Mouse (Mus musculus) liver, postnatal 0 days (tissue): ENCODE measurements around the gene Gm12184. TPM values are rescaled to one million over a fixed set of nuclear protein-coding genes. Genes with fewer than 3 reads are reported as not detected.
A peak's percentile ranks its signal among the peaks of the same experiment; 100 is the strongest.
"Not testable (repeated sequence)": the region's sequence is repeated elsewhere in the genome, so short reads cannot be mapped to it uniquely, and the experiment has no call there.

Experiments
- ATAC-seq: fragments of 200-750 bp; cut with Nextera tagmentation; 2 replicates; pipeline ENCODE4 v1.8.0; 2017; ENCODE audit warnings: mild to moderate bottlenecking, moderate library complexity
- DNase-seq: peaks from one replicate; pipeline ENCODE4 v3.0.0-alpha.2; 2016
- H3K27ac ChIP-seq: fragments of 300-500 bp; sonication (generic); 2 replicates; pipeline ENCODE4 v1.5.1; 2014; ENCODE audit warnings: antibody characterized with exemption, moderate library complexity, mild to moderate bottlenecking, low read depth
- H3K27me3 ChIP-seq: fragments of 300-500 bp; sonication (generic); 2 replicates; pipeline ENCODE4 v1.6.1; 2014; ENCODE audit warnings: low read length, control low read depth, mixed read lengths; ENCODE audit not compliant: insufficient read depth
- H3K36me3 ChIP-seq: fragments of 300-500 bp; sonication (generic); replicated peaks from 2 replicates; pipeline ENCODE4 v1.6.1; 2014; ENCODE audit warnings: mild to moderate bottlenecking, control low read depth, low read length, moderate library complexity, mixed read lengths; ENCODE audit not compliant: insufficient read depth
- H3K4me1 ChIP-seq: fragments of 300-500 bp; sonication (generic); 2 replicates; pipeline ENCODE4 v1.6.1; 2014; ENCODE audit warnings: antibody characterized with exemption, mild to moderate bottlenecking, control low read depth; ENCODE audit not compliant: insufficient read depth
- H3K4me2 ChIP-seq: fragments of 300-500 bp; sonication (generic); 2 replicates; pipeline ENCODE4 v1.6.1; 2014; ENCODE audit warnings: low read depth, mild to moderate bottlenecking, low read length, moderate library complexity, mixed read lengths
- H3K4me3 ChIP-seq: fragments of 300-500 bp; sonication (generic); 2 replicates; pipeline ENCODE4 v1.5.1; 2014; ENCODE audit warnings: low read depth, low read length
- H3K9ac ChIP-seq: fragments of 300-500 bp; sonication (generic); replicated peaks from 2 replicates; pipeline ENCODE4 v1.6.1; 2014; ENCODE audit warnings: mild to moderate bottlenecking, moderate library complexity
- H3K9me3 ChIP-seq: fragments of 300-500 bp; sonication (generic); 2 replicates; pipeline ENCODE4 v1.6.1; 2016; ENCODE audit warnings: mild to moderate bottlenecking, control low read depth, low read length, mixed read lengths
- CTCF ChIP-seq: sonication (generic); IDR thresholded peaks from 2 replicates; pipeline ENCODE4 v1.5.1; 2016; ENCODE audit warnings: antibody characterized with exemption, low read depth
- EP300 ChIP-seq: IDR thresholded peaks from 2 replicates; pipeline ENCODE4 v1.6.1; 2016; ENCODE audit warnings: antibody characterized with exemption, low read depth, mild to moderate bottlenecking
- WGBS: fragments of 180-500 bp; shearing (Covaris S2); extraction: QIAGEN DNeasy Blood & Tissue Kit; methylation state at CpG from one replicate; pipeline ENCODE4 v1.1.7; 2014; ENCODE audit not compliant: insufficient replicate concordance; 5-methylcytosine and 5-hydroxymethylcytosine counted together
- polyA plus RNA-seq: library from polyadenylated mRNA; unstranded; fragments of >200 nt; fragmentation: Nextera tagmentation; extraction: Ambion mirVana; gene quantifications from 2 replicates; pipeline ENCODE4 v1.2.1, GENCODE M21; 2015

Gm12184 gene
- polyA plus RNA-seq, 1 experiment from 2014 or later, result 5.0 TPM

GRCm38 (mm10) chr11:48796290-48796689 lies 30.2 kb downstream of the Gm12184 start:
- H3K27me3 ChIP-seq, result no peaks in the 10 kb centered on the region
- H3K9me3 ChIP-seq, result no peaks in the 10 kb centered on the region
- no peak for DNase-seq
- TF ChIP-seq EP300 (no peak), CTCF (peak; percentile 37)
- no peak overlapping the region for H3K4me2 ChIP-seq
- no peak overlapping the region; the same call in 1 of the 2 replicates for H3K27ac ChIP-seq
- no peak overlapping the region for H3K9ac ChIP-seq
- H3K4me3 ChIP-seq, result no peak overlapping the region
- peaks cover 20% of the 10 kb centered on the region for H3K4me1 ChIP-seq
- H3K36me3 ChIP-seq, result no peaks in the 10 kb centered on the region
- ATAC-seq, result no peak
- WGBS, result 79% methylated on average over 4 of the region's 4 CpGs

GRCm38 (mm10) chr11:48795221-48795620 lies 31.2 kb downstream of the Gm12184 start:
- Histone ChIP-seq H3K27ac (no peak overlapping the region), H3K36me3 (no peaks in the 10 kb centered on the region), H3K9ac (no peak overlapping the region), H3K4me2 (no peak overlapping the region), H3K4me1 (peaks cover 25% of the 10 kb centered on the region), H3K9me3 (no peaks in the 10 kb centered on the region), H3K27me3 (no peaks in the 10 kb centered on the region), H3K4me3 (no peak overlapping the region)
- WGBS, result 93% methylated on average over 7 of the region's 7 CpGs
- ATAC-seq (no peak), DNase-seq (no peak)
- TF ChIP-seq CTCF, result no peak
- no peak for TF ChIP-seq EP300

- H3K36me3 ChIP-seq, result no peaks in the 10 kb centered on the region
- ATAC-seq, result no peak
- H3K9ac ChIP-seq, result no peak overlapping the region
- TF ChIP-seq CTCF, result no peak
- no peak for TF ChIP-seq EP300
- WGBS, result 98% methylated on average over 3 of the region's 3 CpGs
- DNase-seq, result no peak
- H3K27me3 ChIP-seq, result no peaks in the 10 kb centered on the region
- H3K4me3 ChIP-seq, result no peak overlapping the region
- H3K27ac ChIP-seq, result no peak overlapping the region
- no peaks in the 10 kb centered on the region for H3K9me3 ChIP-seq
- H3K4me1 ChIP-seq, result peaks cover 16% of the 10 kb centered on the region
- H3K4me2 ChIP-seq, result no peak overlapping the region
Measured at GRCm38 (mm10) chr11:48793184-48793583, 33.3 kb downstream of the Gm12184 start.

GRCm38 (mm10) chr11:48791894-48792293 lies 34.6 kb downstream of the Gm12184 start:
- H3K27me3 ChIP-seq, H3K36me3 ChIP-seq, H3K9ac ChIP-seq, ATAC-seq, H3K9me3 ChIP-seq, H3K4me3 ChIP-seq, DNase-seq, H3K27ac ChIP-seq, H3K4me1 ChIP-seq, H3K4me2 ChIP-seq: not testable (repeated sequence)
- 81% methylated on average over 9 of the region's 9 CpGs for WGBS

GRCm38 (mm10) chr11:48790946-48791345 lies 35.5 kb downstream of the Gm12184 start:
- Histone ChIP-seq H3K4me1 (peaks cover 5% of the 10 kb centered on the region), H3K27me3 (no peaks in the 10 kb centered on the region), H3K36me3 (no peaks in the 10 kb centered on the region), H3K9me3 (no peaks in the 10 kb centered on the region), H3K4me3 (no peak overlapping the region), H3K4me2 (peak overlapping the region; percentile 60), H3K27ac (no peak overlapping the region), H3K9ac (0 out of 2 replicates have a peak overlapping the region, but pooled peaks have one; percentile 5)
- ATAC-seq (no peak), DNase-seq (no peak)
- TF ChIP-seq CTCF (no peak), EP300 (no peak)
- 50% methylated on average over 8 of the region's 8 CpGs for WGBS

GRCm38 (mm10) chr11:48789973-48790823 lies 36.3 kb downstream of the Gm12184 start:
- Histone ChIP-seq H3K36me3 (no peaks in the 10 kb centered on the region), H3K4me1 (peaks cover 5% of the 10 kb centered on the region), H3K27ac (no peak overlapping the region), H3K9ac (no peak overlapping the region), H3K4me3 (peak overlapping the region; percentile 24), H3K27me3 (no peaks in the 10 kb centered on the region), H3K4me2 (peak overlapping the region; percentile 60), H3K9me3 (no peaks in the 10 kb centered on the region)
- WGBS, result 15% methylated on average over 20 of the region's 20 CpGs
- DNase-seq (peak; percentile 87), ATAC-seq (peak; percentile 62)
- TF ChIP-seq EP300 (no peak), CTCF (peak; percentile 94)
